Mouse (Mus musculus): Measurements from ENCODE around the gene Gm42906. TPM values are rescaled to one million over a fixed set of nuclear protein-coding genes. Genes with fewer than 3 reads are reported as not detected.
A peak's percentile ranks its signal among the peaks of the same experiment; 100 is the strongest.

Gene Gm42906
- polyA plus RNA-seq, 1 experiment from 2014 or later: not detected

GRCm38 (mm10) chr5:151174485-151175460, 253.2 kb downstream of the Gm42906 start:
- WGBS: 55% methylated on average over 7 of the region's 7 CpGs
- ATAC-seq (ENCODE audit: insufficient number of reproducible peaks, insufficient read depth, low FRiP score, low read depth): no peak
- no peak overlapping the region for H3K4me3 ChIP-seq (ENCODE audit: control insufficient read depth in 1 of 2, insufficient read depth in 1 of 2, low read depth in 1 of 2, low read length in 2 of 2)
- no peaks in the 10 kb centered on the region for H3K27me3 ChIP-seq (ENCODE audit: control insufficient read depth, insufficient read depth, low read length)
- H3K36me3 ChIP-seq (ENCODE audit: control insufficient read depth, insufficient read depth, low read length): no peaks in the 10 kb centered on the region
- no peak overlapping the region for H3K4me2 ChIP-seq (ENCODE audit: low read length)
- H3K27ac ChIP-seq (replicated peaks in 1 of 2; ENCODE audit: control insufficient read depth in 1 of 2, insufficient read depth in 1 of 2, low read depth in 2 of 2, low read length in 2 of 2): peak overlapping the region in 1 of 2 experiments; percentile 8; a peak in 1 of 4 replicates
- H3K9me3 ChIP-seq (ENCODE audit: control insufficient read depth, low read length): no peaks in the 10 kb centered on the region
- H3K9ac ChIP-seq (ENCODE audit: low read length): no peak overlapping the region
- peaks cover 4 to 12% of the 10 kb centered on the region in 2 experiments for H3K4me1 ChIP-seq (ENCODE audit: control insufficient read depth in 2 of 2, insufficient read depth in 2 of 2, low read length in 2 of 2)

DNA sequence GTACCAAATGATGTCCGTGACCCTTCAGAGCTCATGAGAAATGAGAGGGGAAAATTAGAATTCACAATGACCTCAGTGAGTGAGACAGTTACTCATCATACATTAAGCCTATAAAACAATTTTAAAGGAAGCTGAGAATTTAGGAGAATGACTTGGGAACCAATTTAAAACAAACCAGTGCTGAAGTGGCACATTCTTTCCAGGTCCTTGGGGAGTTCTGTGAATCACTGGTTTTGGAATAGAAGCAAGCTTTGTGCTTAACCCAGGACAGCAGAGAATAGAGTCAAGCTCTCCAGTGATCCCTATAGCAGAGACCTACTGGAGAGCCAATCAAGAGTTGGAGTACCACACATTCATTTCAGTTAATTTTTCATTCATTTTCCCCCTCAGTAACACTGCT, 254.2 kb downstream of the Gm42906 start:
- H3K27ac ChIP-seq (replicated peaks in 1 of 2; ENCODE audit: control insufficient read depth in 1 of 2, insufficient read depth in 1 of 2, low read depth in 2 of 2, low read length in 2 of 2): no peak overlapping the region
- H3K9me3 ChIP-seq (ENCODE audit: control insufficient read depth, low read length): peaks cover 5% of the 10 kb centered on the region; the same call in 1 of the 2 replicates
- H3K4me1 ChIP-seq (ENCODE audit: control insufficient read depth in 2 of 2, insufficient read depth in 2 of 2, low read length in 2 of 2): peaks cover 4 to 12% of the 10 kb centered on the region in 2 experiments
- no peak for ATAC-seq (ENCODE audit: insufficient number of reproducible peaks, insufficient read depth, low FRiP score, low read depth)
- WGBS: 82% methylated on average over 1 of the region's 1 CpGs
- no peak overlapping the region for H3K4me3 ChIP-seq (ENCODE audit: control insufficient read depth in 1 of 2, insufficient read depth in 1 of 2, low read depth in 1 of 2, low read length in 2 of 2)
- H3K4me2 ChIP-seq (ENCODE audit: low read length): no peak overlapping the region
- H3K36me3 ChIP-seq (ENCODE audit: control insufficient read depth, insufficient read depth, low read length): no peaks in the 10 kb centered on the region
- H3K9ac ChIP-seq (ENCODE audit: low read length): no peak overlapping the region
- H3K27me3 ChIP-seq (ENCODE audit: control insufficient read depth, insufficient read depth, low read length): no peaks in the 10 kb centered on the region

DNA sequence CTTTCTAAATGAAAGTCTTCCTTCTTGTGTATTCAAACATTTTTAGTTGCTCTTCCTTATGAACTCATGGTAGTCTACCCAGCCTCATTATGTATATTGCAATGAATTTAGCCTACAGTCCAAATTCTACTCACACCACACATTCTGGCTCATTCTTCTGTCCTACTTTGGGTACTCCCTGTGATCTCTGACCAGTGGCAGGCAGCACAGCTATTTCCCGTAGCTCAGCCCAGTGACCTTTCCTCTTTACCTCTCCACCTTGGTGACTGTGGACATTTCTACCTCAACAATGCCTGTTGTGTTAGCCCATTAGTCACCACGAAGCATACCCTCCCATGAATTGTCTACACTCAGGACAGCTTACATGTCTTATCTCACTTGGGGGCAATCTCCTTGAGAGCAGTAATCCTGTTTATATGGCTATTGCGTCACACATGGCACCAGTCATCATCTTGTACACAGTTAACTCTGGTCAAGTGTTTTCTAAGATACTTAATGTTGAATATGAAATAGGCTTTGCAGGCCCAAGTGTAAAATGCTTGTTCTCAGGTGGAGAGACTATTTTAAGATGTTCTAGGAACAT, 257.7 kb downstream of the Gm42906 start:
- WGBS: 79% methylated on average over 3 of the region's 3 CpGs
- Histone ChIP-seq H3K36me3 (ENCODE audit: control insufficient read depth, insufficient read depth, low read length) (no peaks in the 10 kb centered on the region), H3K9me3 (ENCODE audit: control insufficient read depth, low read length) (peaks cover 5% of the 10 kb centered on the region; the same call in 1 of the 2 replicates), H3K27me3 (ENCODE audit: control insufficient read depth, insufficient read depth, low read length) (no peaks in the 10 kb centered on the region), H3K27ac (replicated peaks in 1 of 2; ENCODE audit: control insufficient read depth in 1 of 2, insufficient read depth in 1 of 2, low read depth in 2 of 2, low read length in 2 of 2) (no peak overlapping the region), H3K4me3 (ENCODE audit: control insufficient read depth in 1 of 2, insufficient read depth in 1 of 2, low read depth in 1 of 2, low read length in 2 of 2) (no peak overlapping the region), H3K4me1 (ENCODE audit: control insufficient read depth in 2 of 2, insufficient read depth in 2 of 2, low read length in 2 of 2) (peaks cover 9 to 18% of the 10 kb centered on the region in 2 experiments), H3K9ac (ENCODE audit: low read length) (no peak overlapping the region), H3K4me2 (ENCODE audit: low read length) (no peak overlapping the region)
- ATAC-seq (ENCODE audit: insufficient number of reproducible peaks, insufficient read depth, low FRiP score, low read depth): no peak

GRCm38 (mm10) chr5:151168191-151168590, 259.8 kb downstream of the Gm42906 start:
- Histone ChIP-seq H3K9ac (ENCODE audit: low read length) (no peak overlapping the region), H3K4me3 (ENCODE audit: control insufficient read depth in 1 of 2, insufficient read depth in 1 of 2, low read depth in 1 of 2, low read length in 2 of 2) (no peak overlapping the region), H3K4me1 (ENCODE audit: control insufficient read depth in 2 of 2, insufficient read depth in 2 of 2, low read length in 2 of 2) (peaks cover 7 to 9% of the 10 kb centered on the region in 2 experiments), H3K27ac (replicated peaks in 1 of 2; ENCODE audit: control insufficient read depth in 1 of 2, insufficient read depth in 1 of 2, low read depth in 2 of 2, low read length in 2 of 2) (no peak overlapping the region), H3K9me3 (ENCODE audit: control insufficient read depth, low read length) (peaks cover 5% of the 10 kb centered on the region; the same call in 1 of the 2 replicates), H3K4me2 (ENCODE audit: low read length) (no peak overlapping the region), H3K27me3 (ENCODE audit: control insufficient read depth, insufficient read depth, low read length) (no peaks in the 10 kb centered on the region), H3K36me3 (ENCODE audit: control insufficient read depth, insufficient read depth, low read length) (no peaks in the 10 kb centered on the region)
- no peak for ATAC-seq (ENCODE audit: insufficient number of reproducible peaks, insufficient read depth, low FRiP score, low read depth)
- 87% methylated on average over 3 of the region's 3 CpGs for WGBS

- Histone ChIP-seq H3K27me3 (ENCODE audit: control insufficient read depth, insufficient read depth, low read length) (no peaks in the 10 kb centered on the region), H3K27ac (replicated peaks in 1 of 2; ENCODE audit: control insufficient read depth in 1 of 2, insufficient read depth in 1 of 2, low read depth in 2 of 2, low read length in 2 of 2) (no peak overlapping the region), H3K9ac (ENCODE audit: low read length) (no peak overlapping the region), H3K4me3 (ENCODE audit: control insufficient read depth in 1 of 2, insufficient read depth in 1 of 2, low read depth in 1 of 2, low read length in 2 of 2) (no peak overlapping the region), H3K4me2 (ENCODE audit: low read length) (no peak overlapping the region), H3K36me3 (ENCODE audit: control insufficient read depth, insufficient read depth, low read length) (no peaks in the 10 kb centered on the region), H3K4me1 (ENCODE audit: control insufficient read depth in 2 of 2, insufficient read depth in 2 of 2, low read length in 2 of 2) (peaks cover 7 to 9% of the 10 kb centered on the region in 2 experiments), H3K9me3 (ENCODE audit: control insufficient read depth, low read length) (peaks cover 5% of the 10 kb centered on the region; the same call in 1 of the 2 replicates)
- 80% methylated on average over 6 of the region's 6 CpGs for WGBS
- no peak for ATAC-seq (ENCODE audit: insufficient number of reproducible peaks, insufficient read depth, low FRiP score, low read depth)
Measured at GRCm38 (mm10) chr5:151167641-151168040, 260.3 kb downstream of the Gm42906 start.

DNA sequence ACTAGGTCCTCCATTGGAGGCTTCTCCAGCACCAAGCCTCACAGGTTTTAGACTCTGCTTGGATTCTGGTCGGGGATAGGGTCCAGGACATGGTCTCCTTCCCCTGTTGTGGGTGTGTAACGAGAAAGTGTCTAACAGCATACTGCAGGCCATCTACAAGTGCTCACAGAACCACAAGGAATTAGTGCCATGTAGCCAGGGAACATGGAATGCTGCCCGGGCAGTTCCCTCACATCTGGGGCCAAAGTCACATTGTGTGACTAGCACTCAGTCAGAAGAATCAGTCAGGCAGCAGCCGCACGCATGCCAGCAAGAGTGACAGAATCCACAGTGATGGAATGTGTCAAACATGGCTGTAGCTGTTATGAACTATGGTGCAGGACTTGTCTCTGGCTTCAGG, 261.7 kb downstream of the Gm42906 start:
- Histone ChIP-seq H3K27me3 (ENCODE audit: control insufficient read depth, insufficient read depth, low read length) (no peaks in the 10 kb centered on the region), H3K9ac (ENCODE audit: low read length) (no peak overlapping the region), H3K4me1 (ENCODE audit: control insufficient read depth in 2 of 2, insufficient read depth in 2 of 2, low read length in 2 of 2) (peaks cover 7 to 9% of the 10 kb centered on the region in 2 experiments), H3K36me3 (ENCODE audit: control insufficient read depth, insufficient read depth, low read length) (no peaks in the 10 kb centered on the region), H3K27ac (replicated peaks in 1 of 2; ENCODE audit: control insufficient read depth in 1 of 2, insufficient read depth in 1 of 2, low read depth in 2 of 2, low read length in 2 of 2) (peak overlapping the region; percentile 34 to 74), H3K4me3 (ENCODE audit: control insufficient read depth in 1 of 2, insufficient read depth in 1 of 2, low read depth in 1 of 2, low read length in 2 of 2) (no peak overlapping the region), H3K9me3 (ENCODE audit: control insufficient read depth, low read length) (peaks cover 5% of the 10 kb centered on the region; the same call in 1 of the 2 replicates), H3K4me2 (ENCODE audit: low read length) (no peak overlapping the region)
- ATAC-seq (ENCODE audit: insufficient number of reproducible peaks, insufficient read depth, low FRiP score, low read depth): peak; percentile 46; the same call in 1 of the 2 replicates
- WGBS: 38% methylated on average over 5 of the region's 5 CpGs

GRCm38 (mm10) chr5:151165381-151166016, 262.5 kb downstream of the Gm42906 start:
- Histone ChIP-seq H3K4me1 (ENCODE audit: control insufficient read depth in 2 of 2, insufficient read depth in 2 of 2, low read length in 2 of 2) (peaks cover 7 to 9% of the 10 kb centered on the region in 2 experiments), H3K9me3 (ENCODE audit: control insufficient read depth, low read length) (peaks cover 5% of the 10 kb centered on the region; the same call in 1 of the 2 replicates), H3K9ac (ENCODE audit: low read length) (no peak overlapping the region), H3K27me3 (ENCODE audit: control insufficient read depth, insufficient read depth, low read length) (no peaks in the 10 kb centered on the region), H3K36me3 (ENCODE audit: control insufficient read depth, insufficient read depth, low read length) (no peaks in the 10 kb centered on the region), H3K4me2 (ENCODE audit: low read length) (no peak overlapping the region), H3K4me3 (ENCODE audit: control insufficient read depth in 1 of 2, insufficient read depth in 1 of 2, low read depth in 1 of 2, low read length in 2 of 2) (no peak overlapping the region), H3K27ac (replicated peaks in 1 of 2; ENCODE audit: control insufficient read depth in 1 of 2, insufficient read depth in 1 of 2, low read depth in 2 of 2, low read length in 2 of 2) (peak overlapping the region in 1 of 2 experiments; percentile 74; a peak in 1 of 4 replicates)
- no peak for ATAC-seq (ENCODE audit: insufficient number of reproducible peaks, insufficient read depth, low FRiP score, low read depth)
- 74% methylated on average over 6 of the region's 6 CpGs for WGBS
